Mouse (Mus musculus) spleen, adult 18-20 months (tissue): ENCODE measurements at regions not wholly inside any gene's neighbourhood (a gene's known extent, or its start where the extent isn't known, plus 50 kb on each side); places are given as distances from the start of the nearest gene placed in this dataset.

ENCODE experiments used
- DNase-seq, 2 experiments: peaks; one replicate each; pipeline ENCODE4 v3.0.0; 2022; ENCODE audit warnings: mixed read lengths in 2 of 2

DNA sequence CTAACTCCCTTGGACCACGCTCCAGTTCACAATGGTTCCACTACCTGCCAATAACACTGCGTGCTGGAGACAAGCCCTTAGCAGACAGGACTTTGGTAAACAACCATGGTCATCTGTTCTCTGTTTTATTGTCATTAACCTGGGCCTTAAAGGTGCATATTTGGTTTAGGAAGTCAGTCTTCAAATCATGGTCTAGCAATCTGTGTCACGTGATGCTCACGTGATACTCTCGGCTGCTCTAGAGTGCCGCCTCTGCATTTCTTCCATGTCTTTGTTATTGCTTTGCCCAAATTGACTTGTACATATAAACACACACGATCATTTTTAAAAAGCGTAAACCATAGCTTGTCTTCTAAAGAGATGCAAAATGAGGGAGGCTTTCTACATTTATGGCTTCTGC lies 139.8 kb upstream of the 4930535I16Rik start:
- DNase-seq: no peak

- DNase-seq: no peak
These were observed 136.5 kb upstream of the 4930535I16Rik start for GRCm38 (mm10) chr4:124054240-124054760.

- no peak for DNase-seq
These were observed 135.7 kb upstream of the 4930535I16Rik start for GRCm38 (mm10) chr4:124053340-124054038.

DNA sequence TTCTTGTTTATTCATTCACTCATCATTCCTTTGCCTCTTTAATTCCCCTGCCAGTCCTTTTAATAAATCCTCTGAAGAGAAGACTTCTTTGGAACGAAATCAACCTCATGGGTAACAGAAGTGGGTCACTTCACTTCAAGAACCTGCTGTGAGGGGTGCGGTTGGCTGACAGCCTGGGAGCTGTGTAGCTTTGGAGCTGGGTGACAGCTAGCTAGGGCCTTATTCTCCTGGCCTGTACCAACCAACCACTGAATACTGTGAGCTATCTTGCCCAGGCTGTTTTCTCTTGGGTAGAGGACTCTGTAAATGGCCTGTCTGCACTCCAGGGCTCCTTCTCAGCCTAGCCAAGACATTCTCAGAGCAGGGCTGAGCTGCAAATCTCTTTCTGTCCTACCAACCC lies 134.6 kb upstream of the 4930535I16Rik start:
- DNase-seq: no peak

DNA sequence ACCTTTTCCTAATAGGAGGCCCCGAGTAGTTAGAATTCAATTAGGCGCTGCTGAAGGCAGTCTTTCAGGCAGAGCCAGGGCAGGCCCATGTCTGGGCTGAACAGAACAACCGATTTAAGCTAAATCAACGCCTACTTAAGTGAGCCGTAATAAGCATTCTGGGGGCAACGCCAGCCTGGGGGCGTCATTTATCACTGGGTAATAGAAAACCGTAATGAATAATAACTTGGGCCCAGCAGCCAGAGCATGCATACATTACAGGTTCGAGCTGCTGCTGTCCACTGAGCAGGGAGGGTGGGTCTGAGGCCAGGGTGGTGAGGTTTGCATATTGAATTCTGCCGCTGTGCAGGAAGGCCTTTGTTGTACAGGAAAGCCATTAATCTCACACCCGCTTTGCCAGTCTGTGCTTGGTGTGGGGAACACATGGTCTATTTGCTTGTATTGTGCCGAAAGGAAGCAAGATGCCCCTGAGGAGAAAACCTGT lies 130.6 kb upstream of the 4930535I16Rik start:
- DNase-seq: no peak

- DNase-seq: no peak
These were observed 130.1 kb upstream of the 4930535I16Rik start for GRCm38 (mm10) chr4:124047898-124048297.

GRCm38 (mm10) chr4:124036483-124036882 lies 118.7 kb upstream of the 4930535I16Rik start:
- DNase-seq: no peak

DNA sequence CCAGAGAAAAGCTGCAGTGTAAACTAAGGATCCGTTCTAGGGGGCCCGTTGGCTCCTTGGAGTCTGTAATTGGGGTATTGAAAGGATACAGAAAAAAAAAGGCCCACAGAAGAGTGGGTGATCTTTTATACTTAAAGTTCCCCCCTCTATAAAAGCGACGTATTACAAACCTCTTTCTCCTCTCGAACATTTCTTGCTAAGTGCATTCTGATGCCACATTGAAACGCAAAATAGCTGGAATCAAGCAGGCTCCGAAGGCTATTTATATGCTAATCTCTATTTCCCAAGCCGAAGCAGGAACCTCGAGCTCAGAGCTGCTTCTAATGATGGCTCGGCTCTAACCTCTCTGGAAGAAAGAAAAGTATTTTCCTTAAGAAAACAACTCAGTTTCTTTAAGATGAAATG lies 117.8 kb upstream of the 4930535I16Rik start:
- DNase-seq: no peak

DNA sequence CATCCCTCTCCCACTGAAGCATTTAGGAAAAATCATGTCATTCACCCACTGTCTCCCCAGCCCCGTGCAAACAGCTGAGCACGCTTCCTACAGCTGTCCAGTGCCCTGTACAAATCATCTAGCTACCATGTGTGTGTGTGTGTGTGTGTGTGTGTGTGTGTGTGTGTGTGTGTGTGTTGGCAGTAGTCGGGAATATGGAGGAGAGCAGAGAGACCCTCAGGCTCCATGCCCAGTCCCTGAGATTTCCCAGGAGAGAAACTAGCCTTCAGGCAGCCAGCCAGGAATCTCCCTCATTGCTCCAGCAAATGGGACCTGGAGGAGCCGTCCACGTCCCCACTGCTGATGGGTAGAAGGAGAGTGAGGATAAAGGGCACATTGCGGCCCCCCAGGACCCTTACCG lies 117.4 kb upstream of the 4930535I16Rik start:
- no peak for DNase-seq

GRCm38 (mm10) chr4:124028061-124028460 lies 110.2 kb upstream of the 4930535I16Rik start:
- DNase-seq: no peak

DNA sequence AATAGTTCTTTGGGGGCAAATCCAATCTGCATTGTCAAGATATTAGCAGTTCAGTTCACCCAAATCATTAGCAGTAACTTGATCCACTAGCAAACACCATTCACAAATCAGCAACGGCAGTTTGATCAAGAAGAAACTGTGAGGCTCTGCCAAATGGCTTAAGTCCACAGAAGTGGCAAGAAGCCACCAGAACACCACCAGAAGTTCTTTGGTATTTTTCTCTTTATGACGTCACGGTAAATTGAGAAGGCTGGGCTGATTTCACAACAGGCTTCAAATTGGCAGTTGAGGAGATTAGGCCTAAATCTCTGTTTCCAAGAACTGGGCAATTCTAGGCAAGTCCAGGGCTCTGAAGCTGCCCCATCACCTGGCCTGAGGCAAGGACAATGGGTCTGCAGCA lies 98.6 kb upstream of the 4930535I16Rik start:
- DNase-seq: no peak

- no peak for DNase-seq
These were observed 97.5 kb upstream of the 4930535I16Rik start for GRCm38 (mm10) chr4:124015323-124015722.

DNA sequence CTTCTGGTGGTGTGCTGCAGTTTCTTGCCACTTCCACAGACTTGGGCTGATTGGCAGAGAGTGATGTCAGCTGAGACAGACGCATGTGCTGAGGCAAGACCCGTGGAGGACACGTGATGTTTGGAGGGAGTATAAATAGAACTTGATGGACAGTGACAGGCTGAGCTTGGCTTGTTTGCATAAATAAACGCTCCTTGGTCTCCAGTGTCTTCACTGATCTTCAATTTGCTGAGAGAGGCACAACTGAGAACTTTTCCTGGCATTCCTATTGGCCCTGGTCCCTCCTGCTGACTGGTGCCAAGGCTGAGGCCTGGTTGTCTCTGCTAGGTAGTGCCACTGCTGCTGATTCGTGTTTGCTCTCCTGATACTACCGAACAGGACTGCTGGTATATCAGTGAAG lies 94.6 kb upstream of the 4930535I16Rik start:
- DNase-seq: no peak

GRCm38 (mm10) chr4:124008725-124009124 lies 90.9 kb upstream of the 4930535I16Rik start:
- DNase-seq: no peak

GRCm38 (mm10) chr4:124005626-124006315 lies 87.9 kb upstream of the 4930535I16Rik start:
- DNase-seq: no peak

GRCm38 (mm10) chr4:124002760-124003159 lies 84.9 kb upstream of the 4930535I16Rik start:
- DNase-seq: no peak

DNA sequence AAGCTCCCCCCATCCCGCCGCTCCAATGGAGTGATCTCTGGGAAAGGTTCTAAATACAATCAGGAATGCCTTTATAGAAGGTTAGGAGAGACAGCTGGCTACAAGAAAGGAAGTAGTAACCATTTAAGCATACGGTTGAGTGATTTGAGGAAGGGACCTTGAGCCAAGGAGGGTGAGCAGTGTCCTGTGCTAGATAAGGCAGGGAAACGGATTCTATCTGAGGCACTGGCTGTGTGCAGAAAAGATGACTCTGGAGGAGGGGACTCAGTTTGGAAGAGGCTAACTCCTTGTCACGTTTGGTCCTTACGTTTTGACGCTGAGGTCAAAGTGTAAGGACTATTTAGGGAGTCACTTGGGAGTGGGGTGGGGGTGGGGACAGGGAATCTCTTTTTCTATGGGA lies 84.3 kb upstream of the 4930535I16Rik start:
- no peak for DNase-seq

DNA sequence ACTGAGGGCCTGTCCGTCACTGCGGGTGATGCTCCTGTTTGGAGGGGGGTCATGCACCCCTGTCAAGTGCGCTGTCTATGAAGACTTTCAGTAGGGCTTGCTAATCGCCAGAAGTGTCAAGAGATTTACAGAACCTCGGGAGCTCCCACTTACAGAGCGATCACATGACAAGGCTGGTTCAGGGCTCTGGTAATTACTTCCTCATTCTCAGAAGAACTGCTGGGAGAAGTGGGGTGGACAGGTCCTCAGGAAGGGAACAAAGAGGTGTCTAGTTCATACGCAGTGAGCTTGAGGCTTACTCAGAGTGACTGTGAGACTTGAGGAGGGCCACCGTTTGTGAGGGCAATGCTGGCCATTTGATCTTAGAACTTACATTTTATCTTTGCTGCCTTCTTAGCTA lies 78.0 kb upstream of the 4930535I16Rik start:
- DNase-seq: no peak

DNA sequence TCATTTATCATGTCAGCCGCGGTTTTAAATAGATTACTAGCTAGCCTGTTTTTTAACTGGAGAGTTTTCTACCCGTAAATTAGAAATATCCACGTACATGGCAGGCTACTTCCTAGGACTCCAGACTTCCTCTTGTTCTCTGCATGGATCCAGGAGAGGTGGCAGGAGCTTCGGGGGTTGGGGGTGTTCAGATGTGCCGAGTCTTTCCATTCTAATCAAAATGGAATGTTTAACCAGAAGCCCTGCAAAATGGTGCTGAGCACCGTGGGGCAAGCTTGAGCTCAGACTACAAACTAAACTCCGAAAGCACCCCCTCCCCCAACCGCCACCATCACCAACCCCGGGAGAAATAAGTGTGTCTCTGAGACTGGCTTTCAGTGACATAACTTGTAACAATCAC lies 73.4 kb upstream of the 4930535I16Rik start:
- DNase-seq: no peak

GRCm38 (mm10) chr4:123990293-123991185 lies 72.7 kb upstream of the 4930535I16Rik start:
- DNase-seq: no peak
